In genomic region chr1:132233566-132233965, GRCm38 (mm10) we compare ENCODE assay signal across 8 mouse cellular contexts. TPM values are rescaled to one million over a fixed set of nuclear protein-coding genes. Genes with fewer than 3 reads are reported as not detected.
DNase-seq lines count a peak whose midpoint lies in the region; ATAC-seq lines count a peak whose summit lies in the region.
"Had no signal": no experiment of that assay in that cellular context is flagged by ENCODE, and none has a peak within 500 bp of the region (broad histone marks: within the 10 kb centered on the region; RNA-seq: fewer than 3 reads in every experiment).

No protein-coding gene starts in this region.

- no peak overlapping the region for H3K4me2 ChIP-seq in intestine, embryonic 14.5 days (ENCODE audit: low read length)
- no peak overlapping the region for H3K4me2 ChIP-seq in intestine, embryonic 15.5 days (replicated peaks)

- H3K4me1 ChIP-seq in intestine, embryonic 14.5 days (replicated peaks; ENCODE audit: control insufficient read depth, insufficient read depth, low read length): peaks cover 6% of the 10 kb centered on the region; the same call in 1 of the 2 replicates
- no peaks in the 10 kb centered on the region for H3K4me1 ChIP-seq in intestine, embryonic 15.5 days (replicated peaks)

- no peak overlapping the region for H3K9ac ChIP-seq in intestine, embryonic 14.5 days (ENCODE audit: low read length)
- H3K9ac ChIP-seq in intestine, embryonic 15.5 days: no peak overlapping the region

- 21% methylated on average over 12 of the region's 12 CpGs for WGBS in intestine, embryonic 14.5 days
- WGBS in intestine, embryonic 15.5 days: 22% methylated on average over 12 of the region's 12 CpGs

- DNase-seq in intestine, embryonic 14.5 days (ENCODE audit: low spot score): peak; percentile 78
- DNase-seq in R1 (ENCODE audit: low read depth, low spot score): peak; percentile 93
- peak; percentile 56 to 66 for DNase-seq in kidney, postnatal 25 days
- DNase-seq in retina, embryonic 14.5 days (ENCODE audit: low spot score): peak; percentile 74
- DNase-seq in right cerebral cortex, postnatal 10 days (ENCODE audit: low spot score in 2 of 2): no peak

- ATAC-seq in intestine, embryonic 14.5 days (replicated peaks; ENCODE audit: low FRiP score, low TSS enrichment, low read depth): no peak
- ATAC-seq in intestine, embryonic 15.5 days: no peak
- ATAC-seq in common myeloid progenitor, adult 5-6 weeks (replicated peaks; ENCODE audit: low read depth, poor library complexity, severe bottlenecking): peak; percentile 67

- H3K27ac ChIP-seq in intestine, embryonic 14.5 days (ENCODE audit: low read depth): no peak overlapping the region
- no peak overlapping the region for H3K27ac ChIP-seq in intestine, embryonic 15.5 days

- H3K9me3 ChIP-seq in intestine, embryonic 14.5 days (ENCODE audit: control insufficient read depth, low read length): no peaks in the 10 kb centered on the region
- H3K9me3 ChIP-seq in intestine, embryonic 15.5 days: no peaks in the 10 kb centered on the region

- no peak overlapping the region for H3K4me3 ChIP-seq in intestine, embryonic 14.5 days (ENCODE audit: low read depth, low read length)
- no peak overlapping the region for H3K4me3 ChIP-seq in intestine, embryonic 15.5 days (replicated peaks)

- no peaks in the 10 kb centered on the region for H3K27me3 ChIP-seq in intestine, embryonic 14.5 days (replicated peaks; ENCODE audit: control insufficient read depth, insufficient read depth, low read length)
- peaks cover 6% of the 10 kb centered on the region; the same call in 1 of the 2 replicates for H3K27me3 ChIP-seq in intestine, embryonic 15.5 days (replicated peaks)

- H3K36me3 ChIP-seq in intestine, embryonic 14.5 days (ENCODE audit: control insufficient read depth, insufficient read depth, low read length): no peaks in the 10 kb centered on the region
- no peaks in the 10 kb centered on the region for H3K36me3 ChIP-seq in intestine, embryonic 15.5 days

RNA-seq across cellular contexts. Expression of gene Gm10188, which starts 4.0 kb away (rescaled TPM):
- not detected in 2 replicates for polyA plus RNA-seq in intestine, embryonic 14.5 days (2014; fragmentation: Nextera tagmentation; extraction: Ambion mirVana)
- not detected in 2 replicates for polyA plus RNA-seq in intestine, embryonic 15.5 days (2015; fragmentation: Nextera tagmentation; extraction: Ambion mirVana)
- not detected in 2 replicates for total RNA-seq in common myeloid progenitor, adult 5-6 weeks (2017)
- polyA plus RNA-seq: lung, embryonic 16.5 days had no signal

RNA-seq across cellular contexts. Expression of gene AC124108.1, which starts 42.3 kb away (rescaled TPM):
- polyA plus RNA-seq in intestine, embryonic 14.5 days (2014; fragmentation: Nextera tagmentation; extraction: Ambion mirVana): 0.09 TPM in 1 of 2 replicates, not detected in the other
- polyA plus RNA-seq in intestine, embryonic 15.5 days (2015; fragmentation: Nextera tagmentation; extraction: Ambion mirVana): 0.03 and 0.08 TPM in 2 replicates
- total RNA-seq in common myeloid progenitor, adult 5-6 weeks (2017): not detected in 2 replicates

RNA-seq across cellular contexts. Expression of gene Lemd1, which starts 42.3 kb away (rescaled TPM):
- 0.27 and 0.52 TPM in 2 replicates for polyA plus RNA-seq in intestine, embryonic 14.5 days (2014; fragmentation: Nextera tagmentation; extraction: Ambion mirVana)
- 0.43 and 0.58 TPM in 2 replicates for polyA plus RNA-seq in intestine, embryonic 15.5 days (2015; fragmentation: Nextera tagmentation; extraction: Ambion mirVana)
- not detected in 2 replicates for total RNA-seq in common myeloid progenitor, adult 5-6 weeks (2017)

Comparison
In these comparisons a context has a peak if more than half of its experiments do, and no peak if none do; other contexts are left out.
1. DNase-seq: peak in intestine, embryonic 14.5 days (single experiment), R1 (single experiment), kidney, postnatal 25 days (2 of 2) and retina, embryonic 14.5 days (single experiment); none in right cerebral cortex, postnatal 10 days (0 of 2).